Mouse (Mus musculus): Measurements from ENCODE around the gene Psip1. TPM values are rescaled to one million over a fixed set of nuclear protein-coding genes. Genes with fewer than 3 reads are reported as not detected.
A peak's percentile ranks its signal among the peaks of the same experiment; 100 is the strongest.
"Not testable (repeated sequence)": the region's sequence is repeated elsewhere in the genome, so short reads cannot be mapped to it uniquely, and the experiment has no call there.

Gene Psip1
- polyA plus RNA-seq, 1 experiment from 2014 or later = 202 TPM

- H3K9ac ChIP-seq (ENCODE audit: low read depth, low read length) = peak within 1 kb of the TSS; percentile 79
- no peaks in the 10 kb centered on the region for H3K36me3 ChIP-seq (ENCODE audit: control insufficient read depth, insufficient read depth, low read length)
- H3K27ac ChIP-seq (ENCODE audit: low read depth, low read length) = peak within 1 kb of the TSS; percentile 92
- H3K4me2 ChIP-seq (replicated peaks; ENCODE audit: low read depth, low read length) = peak within 1 kb of the TSS; percentile 84
- H3K27me3 ChIP-seq (ENCODE audit: control insufficient read depth, insufficient read depth, low read length) = no peaks in the 10 kb centered on the region
- H3K9me3 ChIP-seq (ENCODE audit: control insufficient read depth, low read length) = no peaks in the 10 kb centered on the region; the same call in 1 of the 2 replicates
- under 1% methylated on average over 66 of the region's 73 CpGs for WGBS
- ATAC-seq (ENCODE audit: low FRiP score, low TSS enrichment) = peak; percentile 96
- no peaks in the 10 kb centered on the region for H3K4me1 ChIP-seq (ENCODE audit: control insufficient read depth, insufficient read depth, low read length)
- H3K4me3 ChIP-seq (ENCODE audit: low read length) = peak within 1 kb of the TSS; percentile 65
Observed at GRCm38 (mm10) chr4:83524843-83525689, 38.8 kb upstream of the Psip1 start, which contains the start of gene Ccdc171. Gene Ccdc171 (plus strand): TSS chr4:83525545.

GRCm38 (mm10) chr4:83524456-83524842 is 38.2 kb upstream of the Psip1 start:
- no peak for ATAC-seq (ENCODE audit: low FRiP score, low TSS enrichment)
- Histone ChIP-seq H3K4me3 (ENCODE audit: low read length) (peak overlapping the region; percentile 65), H3K27ac (ENCODE audit: low read depth, low read length) (0 out of 2 replicates have a peak overlapping the region, but pooled peaks have one; percentile 1), H3K9ac (ENCODE audit: low read depth, low read length) (peak overlapping the region; percentile 79), H3K36me3 (ENCODE audit: control insufficient read depth, insufficient read depth, low read length) (no peaks in the 10 kb centered on the region), H3K9me3 (ENCODE audit: control insufficient read depth, low read length) (no peaks in the 10 kb centered on the region; the same call in 1 of the 2 replicates), H3K4me1 (ENCODE audit: control insufficient read depth, insufficient read depth, low read length) (no peaks in the 10 kb centered on the region), H3K27me3 (ENCODE audit: control insufficient read depth, insufficient read depth, low read length) (no peaks in the 10 kb centered on the region), H3K4me2 (replicated peaks; ENCODE audit: low read depth, low read length) (peak overlapping the region; percentile 84)
- WGBS = 11% methylated on average over 6 of the region's 6 CpGs

GRCm38 (mm10) chr4:83522066-83522465 is 35.8 kb upstream of the Psip1 start:
- Histone ChIP-seq H3K4me1 (ENCODE audit: control insufficient read depth, insufficient read depth, low read length) (no peaks in the 10 kb centered on the region), H3K36me3 (ENCODE audit: control insufficient read depth, insufficient read depth, low read length) (no peaks in the 10 kb centered on the region), H3K27ac (ENCODE audit: low read depth, low read length) (no peak overlapping the region), H3K4me3 (ENCODE audit: low read length) (no peak overlapping the region), H3K27me3 (ENCODE audit: control insufficient read depth, insufficient read depth, low read length) (no peaks in the 10 kb centered on the region), H3K4me2 (replicated peaks; ENCODE audit: low read depth, low read length) (no peak overlapping the region), H3K9ac (ENCODE audit: low read depth, low read length) (no peak overlapping the region), H3K9me3 (ENCODE audit: control insufficient read depth, low read length) (no peaks in the 10 kb centered on the region)
- WGBS = 37% methylated on average over 5 of the region's 5 CpGs
- ATAC-seq (ENCODE audit: low FRiP score, low TSS enrichment) = no peak

- WGBS = 86% methylated on average over 4 of the region's 4 CpGs
- no peak for ATAC-seq (ENCODE audit: low FRiP score, low TSS enrichment)
- Histone ChIP-seq H3K4me3 (ENCODE audit: low read length) (no peak overlapping the region), H3K27me3 (ENCODE audit: control insufficient read depth, insufficient read depth, low read length) (no peaks in the 10 kb centered on the region), H3K4me1 (ENCODE audit: control insufficient read depth, insufficient read depth, low read length) (no peaks in the 10 kb centered on the region), H3K4me2 (replicated peaks; ENCODE audit: low read depth, low read length) (no peak overlapping the region), H3K27ac (ENCODE audit: low read depth, low read length) (no peak overlapping the region), H3K36me3 (ENCODE audit: control insufficient read depth, insufficient read depth, low read length) (no peaks in the 10 kb centered on the region), H3K9ac (ENCODE audit: low read depth, low read length) (no peak overlapping the region), H3K9me3 (ENCODE audit: control insufficient read depth, low read length) (no peaks in the 10 kb centered on the region)
Observed at GRCm38 (mm10) chr4:83520308-83520707, 34.0 kb upstream of the Psip1 start.

- H3K4me1 ChIP-seq (ENCODE audit: control insufficient read depth, insufficient read depth, low read length) = no peaks in the 10 kb centered on the region
- H3K4me3 ChIP-seq (ENCODE audit: low read length) = no peak overlapping the region
- H3K36me3 ChIP-seq (ENCODE audit: control insufficient read depth, insufficient read depth, low read length) = no peaks in the 10 kb centered on the region
- no peak for ATAC-seq (ENCODE audit: low FRiP score, low TSS enrichment)
- no peak overlapping the region for H3K27ac ChIP-seq (ENCODE audit: low read depth, low read length)
- H3K27me3 ChIP-seq (ENCODE audit: control insufficient read depth, insufficient read depth, low read length) = no peaks in the 10 kb centered on the region
- no peaks in the 10 kb centered on the region for H3K9me3 ChIP-seq (ENCODE audit: control insufficient read depth, low read length)
- H3K4me2 ChIP-seq (replicated peaks; ENCODE audit: low read depth, low read length) = no peak overlapping the region
- H3K9ac ChIP-seq (ENCODE audit: low read depth, low read length) = no peak overlapping the region
Observed at GRCm38 (mm10) chr4:83519807-83520206, 33.5 kb upstream of the Psip1 start.

- Histone ChIP-seq H3K27ac (ENCODE audit: low read depth, low read length) (no peak overlapping the region), H3K4me2 (replicated peaks; ENCODE audit: low read depth, low read length) (no peak overlapping the region), H3K4me1 (ENCODE audit: control insufficient read depth, insufficient read depth, low read length) (no peaks in the 10 kb centered on the region), H3K9me3 (ENCODE audit: control insufficient read depth, low read length) (no peaks in the 10 kb centered on the region), H3K9ac (ENCODE audit: low read depth, low read length) (no peak overlapping the region), H3K4me3 (ENCODE audit: low read length) (no peak overlapping the region), H3K36me3 (ENCODE audit: control insufficient read depth, insufficient read depth, low read length) (no peaks in the 10 kb centered on the region), H3K27me3 (ENCODE audit: control insufficient read depth, insufficient read depth, low read length) (no peaks in the 10 kb centered on the region)
- 75% methylated on average over 2 of the region's 2 CpGs for WGBS
- ATAC-seq (ENCODE audit: low FRiP score, low TSS enrichment) = no peak
Observed at GRCm38 (mm10) chr4:83519148-83519547, 32.9 kb upstream of the Psip1 start.

GRCm38 (mm10) chr4:83516144-83516543 is 29.9 kb upstream of the Psip1 start:
- ATAC-seq (ENCODE audit: low FRiP score, low TSS enrichment); H3K4me2 ChIP-seq (replicated peaks; ENCODE audit: low read depth, low read length); H3K36me3 ChIP-seq (ENCODE audit: control insufficient read depth, insufficient read depth, low read length); H3K9ac ChIP-seq (ENCODE audit: low read depth, low read length); H3K4me1 ChIP-seq (ENCODE audit: control insufficient read depth, insufficient read depth, low read length); H3K4me3 ChIP-seq (ENCODE audit: low read length); H3K9me3 ChIP-seq (ENCODE audit: control insufficient read depth, low read length); H3K27ac ChIP-seq (ENCODE audit: low read depth, low read length); H3K27me3 ChIP-seq (ENCODE audit: control insufficient read depth, insufficient read depth, low read length): not testable (repeated sequence)
- 92% methylated on average over 5 of the region's 6 CpGs for WGBS

GRCm38 (mm10) chr4:83514976-83515669 is 28.9 kb upstream of the Psip1 start:
- no peak overlapping the region for H3K4me2 ChIP-seq (replicated peaks; ENCODE audit: low read depth, low read length)
- WGBS = 86% methylated on average over 10 of the region's 10 CpGs
- ATAC-seq (ENCODE audit: low FRiP score, low TSS enrichment) = no peak
- no peaks in the 10 kb centered on the region for H3K36me3 ChIP-seq (ENCODE audit: control insufficient read depth, insufficient read depth, low read length)
- no peaks in the 10 kb centered on the region for H3K9me3 ChIP-seq (ENCODE audit: control insufficient read depth, low read length)
- no peak overlapping the region for H3K4me3 ChIP-seq (ENCODE audit: low read length)
- H3K27me3 ChIP-seq (ENCODE audit: control insufficient read depth, insufficient read depth, low read length) = no peaks in the 10 kb centered on the region
- no peak overlapping the region for H3K9ac ChIP-seq (ENCODE audit: low read depth, low read length)
- H3K27ac ChIP-seq (ENCODE audit: low read depth, low read length) = no peak overlapping the region
- H3K4me1 ChIP-seq (ENCODE audit: control insufficient read depth, insufficient read depth, low read length) = no peaks in the 10 kb centered on the region

- H3K27ac ChIP-seq (ENCODE audit: low read depth, low read length) = no peak overlapping the region
- no peaks in the 10 kb centered on the region for H3K36me3 ChIP-seq (ENCODE audit: control insufficient read depth, insufficient read depth, low read length)
- no peak overlapping the region for H3K4me2 ChIP-seq (replicated peaks; ENCODE audit: low read depth, low read length)
- H3K27me3 ChIP-seq (ENCODE audit: control insufficient read depth, insufficient read depth, low read length) = no peaks in the 10 kb centered on the region
- no peak overlapping the region for H3K4me3 ChIP-seq (ENCODE audit: low read length)
- ATAC-seq (ENCODE audit: low FRiP score, low TSS enrichment) = no peak
- no peak overlapping the region for H3K9ac ChIP-seq (ENCODE audit: low read depth, low read length)
- no peaks in the 10 kb centered on the region for H3K4me1 ChIP-seq (ENCODE audit: control insufficient read depth, insufficient read depth, low read length)
- H3K9me3 ChIP-seq (ENCODE audit: control insufficient read depth, low read length) = no peaks in the 10 kb centered on the region
- 79% methylated on average over 1 of the region's 1 CpGs for WGBS
Observed at GRCm38 (mm10) chr4:83514183-83514582, 27.9 kb upstream of the Psip1 start.

Measured in kidney, embryonic 14.5 days (tissue).